Mouse (Mus musculus): ENCODE measurements at regions not wholly inside any gene's neighbourhood (a gene's known extent, or its start where the extent isn't known, plus 50 kb on each side); places are given as distances from the start of the nearest gene placed in this dataset.

DNA sequence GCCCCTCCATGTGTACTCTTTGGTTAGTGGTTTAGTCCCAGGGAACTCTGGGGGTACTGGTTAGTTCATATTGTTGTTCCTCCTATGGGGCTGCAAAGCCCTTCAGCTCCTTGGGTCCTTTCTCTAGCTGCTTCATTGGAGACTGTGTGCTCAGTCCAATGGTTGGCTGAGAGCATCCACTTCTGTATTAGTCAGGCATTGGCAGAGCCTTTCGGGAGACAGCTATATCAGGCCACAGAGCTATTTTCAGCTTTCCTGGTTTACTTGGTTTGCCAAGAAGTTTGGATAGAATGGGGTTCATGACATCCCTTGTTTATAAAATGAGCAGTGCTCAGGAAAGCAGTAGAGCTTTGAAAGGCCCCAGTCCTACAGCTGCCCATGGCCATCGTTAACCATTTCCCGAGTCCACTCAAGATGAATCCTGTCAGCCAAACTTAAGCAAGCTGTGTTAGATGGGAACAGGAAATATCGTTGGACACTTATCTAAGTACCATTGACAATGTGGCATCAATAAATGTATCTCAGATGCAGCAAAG is 126.7 kb upstream of the Tdrd3 start:
- TF ChIP-seq CTCF (IDR thresholded peaks at IDR 0.05; ENCODE audit: borderline replicate concordance, control insufficient read depth, extremely low read depth, insufficient read depth, low read length, poor library complexity), result no peak
- no peak for TF ChIP-seq POLR2A (IDR thresholded peaks at IDR 0.05; ENCODE audit: control insufficient read depth, extremely low read depth, insufficient read depth, low read length, poor library complexity)
